Mouse (Mus musculus) T-helper 17 cell (primary cell): ENCODE data around the gene Lbhd2.

ENCODE experiments used
- in situ Hi-C, 2 experiments: fragments of 300-600 bp; cut with MboI, MseI; formaldehyde crosslinking; loops; 1 replicate in 1 of 2; 2 replicates in 1 of 2; pipeline ENCODE4 v1.15.1; 2025; ENCODE audit warnings: high pct_unique_total_duplicates in 2 of 2

The Lbhd2 gene

GRCm38 (mm10) chr12:111445890-111446613 is 39.4 kb downstream of the Lbhd2 start:
- in situ Hi-C loops: no loop called here

GRCm38 (mm10) chr12:111446745-111447144 is 40.1 kb downstream of the Lbhd2 start:
- in situ Hi-C loops: no loop called here

- in situ Hi-C loops: no loop called here
These were observed 40.7 kb downstream of the Lbhd2 start for GRCm38 (mm10) chr12:111447350-111447749.

GRCm38 (mm10) chr12:111447898-111448760 is 41.5 kb downstream of the Lbhd2 start:
- in situ Hi-C loops: no loop called here

- in situ Hi-C loops: no loop called here
These were observed 42.5 kb downstream of the Lbhd2 start for GRCm38 (mm10) chr12:111448931-111449705.

GRCm38 (mm10) chr12:111450359-111450758 is 43.8 kb downstream of the Lbhd2 start:
- in situ Hi-C loops: no loop called here

- in situ Hi-C loops: no loop called here
These were observed 45.0 kb downstream of the Lbhd2 start for GRCm38 (mm10) chr12:111451561-111451960.

GRCm38 (mm10) chr12:111454021-111454420 is 47.4 kb downstream of the Lbhd2 start:
- in situ Hi-C loops: no loop called here

GRCm38 (mm10) chr12:111454543-111455280 is 48.1 kb downstream of the Lbhd2 start:
- in situ Hi-C loops: no loop called here

- in situ Hi-C loops: no loop called here
These were observed 48.8 kb downstream of the Lbhd2 start for GRCm38 (mm10) chr12:111455311-111455846.

- in situ Hi-C loops: no loop called here
These were observed 49.3 kb downstream of the Lbhd2 start for GRCm38 (mm10) chr12:111455860-111456259.

GRCm38 (mm10) chr12:111457742-111458141 is 51.1 kb downstream of the Lbhd2 start:
- in situ Hi-C loops: no loop called here
